Mouse (Mus musculus) stomach, postnatal 0 days (tissue): ENCODE measurements around the gene Enox1. TPM values are rescaled to one million over a fixed set of nuclear protein-coding genes. Genes with fewer than 3 reads are reported as not detected.

Experiments
- ATAC-seq: fragments of 200-750 bp; cut with Nextera tagmentation; 2 replicates; pipeline ENCODE4 v1.8.0; 2017; ENCODE audit not compliant: low FRiP score, low TSS enrichment
- DNase-seq: peaks from one replicate; pipeline ENCODE4 v3.0.0-alpha.2; 2016; ENCODE audit warnings: low spot score
- H3K27ac ChIP-seq: fragments of 300-500 bp; sonication (generic); replicated peaks from 2 replicates; pipeline ENCODE4 v1.5.1; 2014; ENCODE audit warnings: mild to moderate bottlenecking, control low read depth
- H3K27me3 ChIP-seq: fragments of 300-500 bp; sonication (generic); 2 replicates; pipeline ENCODE4 v1.6.1; 2014; ENCODE audit warnings: low read length; ENCODE audit not compliant: control insufficient read depth, insufficient read depth
- H3K36me3 ChIP-seq: fragments of 300-500 bp; sonication (generic); 2 replicates; pipeline ENCODE4 v1.6.1; 2014; ENCODE audit warnings: low read length, mixed read lengths; ENCODE audit not compliant: control insufficient read depth, insufficient read depth
- H3K4me1 ChIP-seq: fragments of 300-500 bp; sonication (generic); replicated peaks from 2 replicates; pipeline ENCODE4 v1.6.1; 2014; ENCODE audit warnings: antibody characterized with exemption; ENCODE audit not compliant: control insufficient read depth, insufficient read depth
- H3K4me2 ChIP-seq: fragments of 300-500 bp; sonication (generic); replicated peaks from 2 replicates; pipeline ENCODE4 v1.6.1; 2014; ENCODE audit warnings: low read depth, mild to moderate bottlenecking, control low read depth, moderate library complexity
- H3K4me3 ChIP-seq: fragments of 300-500 bp; sonication (generic); 2 replicates; pipeline ENCODE4 v1.5.1; 2014; ENCODE audit warnings: low read depth, low read length, control low read depth
- H3K9ac ChIP-seq: fragments of 300-500 bp; sonication (generic); 2 replicates; pipeline ENCODE4 v1.6.1; 2014; ENCODE audit warnings: mild to moderate bottlenecking, low read length, control low read depth, mixed read lengths
- H3K9me3 ChIP-seq: fragments of 300-500 bp; sonication (generic); 2 replicates; pipeline ENCODE4 v1.6.1; 2016; ENCODE audit warnings: low read length; ENCODE audit not compliant: control insufficient read depth
- CTCF ChIP-seq: IDR thresholded peaks from 2 replicates; pipeline ENCODE4 v1.5.1; 2016; ENCODE audit warnings: antibody characterized with exemption, low read depth, mild to moderate bottlenecking, moderate library complexity
- EP300 ChIP-seq: optimal IDR thresholded peaks from 2 replicates; pipeline ENCODE3; 2016; ENCODE audit warnings: antibody characterized with exemption
- WGBS: fragments of 180-500 bp; shearing (Covaris S2); extraction: QIAGEN DNeasy Blood & Tissue Kit; methylation state at CpG from one replicate; pipeline ENCODE4 v1.1.7; 2014; 5-methylcytosine and 5-hydroxymethylcytosine counted together
- polyA plus RNA-seq: library from polyadenylated mRNA; unstranded; fragments of >200 nt; fragmentation: Nextera tagmentation; extraction: Ambion mirVana; gene quantifications from 2 replicates; pipeline ENCODE4 v1.2.1, GENCODE M21; 2015

Gene Enox1
- polyA plus RNA-seq, 1 experiment from 2014 or later, result 2.5 TPM

- no peak overlapping the region for H3K9ac ChIP-seq
- no peak for ATAC-seq
- H3K4me2 ChIP-seq, result no peak overlapping the region
- H3K27me3 ChIP-seq, result no peaks in the 10 kb centered on the region
- no peak overlapping the region for H3K4me3 ChIP-seq
- H3K27ac ChIP-seq, result no peak overlapping the region
- no peaks in the 10 kb centered on the region for H3K36me3 ChIP-seq
- no peaks in the 10 kb centered on the region for H3K4me1 ChIP-seq
- TF ChIP-seq EP300, result no peak
- TF ChIP-seq CTCF, result no peak
- no peaks in the 10 kb centered on the region for H3K9me3 ChIP-seq
- 40% methylated on average over 4 of the region's 4 CpGs for WGBS
- no peak for DNase-seq
Observed at GRCm38 (mm10) chr14:77239360-77239759, 82.8 kb downstream of the Enox1 start.

DNA sequence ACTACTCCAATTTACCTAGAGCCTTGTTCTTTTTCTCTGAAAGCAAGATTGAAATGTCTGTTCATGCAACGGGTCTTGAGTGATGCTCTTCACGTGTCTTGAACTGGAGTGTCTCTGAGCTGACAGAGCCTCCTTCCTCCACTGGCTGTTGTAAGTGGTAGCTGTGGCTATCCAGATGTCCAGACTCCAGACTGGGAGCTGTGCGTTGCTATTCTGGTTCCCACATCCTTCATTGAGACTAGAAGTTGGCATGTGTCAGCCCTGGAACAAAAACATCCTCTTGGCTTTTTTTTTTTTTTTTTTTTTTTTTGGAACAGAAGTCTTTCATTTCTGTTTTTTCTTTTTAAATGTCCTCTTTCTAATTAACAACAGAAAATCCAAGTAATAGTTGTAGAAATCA, 90.4 kb downstream of the Enox1 start:
- TF ChIP-seq CTCF (no peak), EP300 (no peak)
- H3K4me1 ChIP-seq, result no peaks in the 10 kb centered on the region
- no peaks in the 10 kb centered on the region for H3K9me3 ChIP-seq
- H3K4me3 ChIP-seq, result no peak overlapping the region
- H3K27me3 ChIP-seq, result no peaks in the 10 kb centered on the region
- no peak overlapping the region for H3K4me2 ChIP-seq
- H3K9ac ChIP-seq, result no peak overlapping the region
- ATAC-seq (no peak), DNase-seq (no peak)
- WGBS, result 68% methylated on average over 3 of the region's 3 CpGs
- H3K36me3 ChIP-seq, result no peaks in the 10 kb centered on the region
- H3K27ac ChIP-seq, result no peak overlapping the region

- no peak overlapping the region for H3K9ac ChIP-seq
- no peak overlapping the region for H3K4me3 ChIP-seq
- H3K9me3 ChIP-seq, result no peaks in the 10 kb centered on the region
- TF ChIP-seq EP300 (no peak), CTCF (no peak)
- no peaks in the 10 kb centered on the region for H3K27me3 ChIP-seq
- H3K4me2 ChIP-seq, result no peak overlapping the region
- 60% methylated on average over 5 of the region's 5 CpGs for WGBS
- H3K27ac ChIP-seq, result no peak overlapping the region
- ATAC-seq, result no peak
- DNase-seq, result no peak
- H3K4me1 ChIP-seq, result no peaks in the 10 kb centered on the region
- no peaks in the 10 kb centered on the region for H3K36me3 ChIP-seq
Observed at GRCm38 (mm10) chr14:77248426-77248825, 91.9 kb downstream of the Enox1 start.

DNA sequence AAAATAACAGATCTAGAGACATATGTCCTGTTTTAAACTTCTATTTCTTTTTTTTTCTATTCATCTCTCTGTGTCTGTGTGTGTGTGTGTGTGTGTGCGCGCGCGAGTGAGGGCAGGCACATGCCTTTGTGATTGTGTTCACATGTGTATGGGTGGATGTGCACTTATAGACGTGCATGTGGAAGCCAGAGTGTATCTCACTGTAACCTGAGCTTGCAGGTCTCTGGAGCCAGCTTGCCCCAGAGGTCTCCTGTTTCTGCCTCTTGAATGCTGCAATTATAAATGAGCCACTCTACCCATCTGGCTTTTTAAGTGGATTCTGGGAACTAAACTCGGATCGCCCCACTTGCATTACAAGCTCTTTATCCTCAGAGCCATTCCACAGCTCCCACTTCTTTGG, 92.4 kb downstream of the Enox1 start:
- no peak overlapping the region for H3K4me3 ChIP-seq
- no peak for ATAC-seq

DNA sequence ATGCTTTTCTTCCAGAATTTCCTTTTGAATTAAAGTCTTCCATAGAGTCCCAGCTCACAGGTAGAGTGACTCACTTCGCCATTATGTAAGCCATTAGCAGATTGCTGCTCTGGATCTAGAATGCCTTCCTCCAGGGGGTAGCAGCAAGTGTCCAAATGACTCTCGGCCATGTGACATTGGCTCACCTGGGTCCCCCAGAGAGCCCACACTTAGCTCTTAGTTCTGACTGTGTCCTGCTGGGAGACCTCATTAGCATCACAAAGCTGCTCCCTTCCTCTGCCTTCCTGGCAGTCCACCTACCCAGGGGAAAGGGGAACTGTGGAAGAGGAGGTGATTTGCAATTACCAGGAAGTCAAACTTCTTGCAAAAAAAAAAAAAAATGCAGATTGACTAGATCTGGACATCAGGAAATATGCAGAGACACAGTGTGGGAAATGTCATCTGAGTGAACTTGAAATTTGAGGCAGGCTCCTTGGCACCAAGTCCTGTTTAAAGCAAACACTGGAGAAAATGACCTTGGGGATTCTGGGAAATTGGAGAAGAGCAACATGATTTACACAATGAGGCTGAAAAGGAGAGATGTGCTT, 94.2 kb downstream of the Enox1 start:
- H3K27ac ChIP-seq, result no peak overlapping the region
- no peak overlapping the region for H3K9ac ChIP-seq
- DNase-seq (no peak), ATAC-seq (no peak)
- no peaks in the 10 kb centered on the region for H3K4me1 ChIP-seq
- H3K36me3 ChIP-seq, result no peaks in the 10 kb centered on the region
- TF ChIP-seq EP300, result no peak
- TF ChIP-seq CTCF, result no peak
- no peak overlapping the region for H3K4me3 ChIP-seq
- H3K4me2 ChIP-seq, result no peak overlapping the region
- H3K9me3 ChIP-seq, result no peaks in the 10 kb centered on the region
- no peaks in the 10 kb centered on the region for H3K27me3 ChIP-seq
- 72% methylated on average over 2 of the region's 2 CpGs for WGBS

More for the DNA sequence above, 92.4 kb downstream of the Enox1 start:
- TF ChIP-seq CTCF (no peak), EP300 (no peak)
- no peak overlapping the region for H3K9ac ChIP-seq
- DNase-seq, result no peak
- H3K27me3 ChIP-seq, result no peaks in the 10 kb centered on the region
- WGBS, result 68% methylated on average over 7 of the region's 7 CpGs
- H3K27ac ChIP-seq, result no peak overlapping the region
- H3K36me3 ChIP-seq, result no peaks in the 10 kb centered on the region
- H3K9me3 ChIP-seq, result no peaks in the 10 kb centered on the region
- H3K4me2 ChIP-seq, result no peak overlapping the region
- H3K4me1 ChIP-seq, result no peaks in the 10 kb centered on the region

GRCm38 (mm10) chr14:77255201-77255600, 98.6 kb downstream of the Enox1 start:
- Histone ChIP-seq H3K36me3 (no peaks in the 10 kb centered on the region), H3K27me3 (no peaks in the 10 kb centered on the region), H3K4me2 (no peak overlapping the region), H3K27ac (no peak overlapping the region), H3K9me3 (no peaks in the 10 kb centered on the region), H3K9ac (no peak overlapping the region), H3K4me3 (no peak overlapping the region), H3K4me1 (no peaks in the 10 kb centered on the region)
- no peak for TF ChIP-seq EP300
- no peak for TF ChIP-seq CTCF
- ATAC-seq (no peak), DNase-seq (no peak)
- 43% methylated on average over 3 of the region's 3 CpGs for WGBS
